Mouse (Mus musculus) forebrain, embryonic 14.5 days (tissue): ENCODE data around the gene Atp5g2. TPM values are rescaled to one million over a fixed set of nuclear protein-coding genes. Genes with fewer than 3 reads are reported as not detected.

Experiments used
- ATAC-seq: fragments of 200-750 bp; cut with Nextera tagmentation; 2 replicates; pipeline ENCODE4 v1.8.0; 2017; ENCODE audit warnings: mild to moderate bottlenecking, moderate library complexity
- DNase-seq: peaks from one replicate; pipeline ENCODE4 v3.0.0-alpha.2; 2015; ENCODE audit warnings: low spot score
- H3K27ac ChIP-seq: fragments of 300-500 bp; sonication (generic); 2 replicates; pipeline ENCODE4 v1.5.1; 2014; ENCODE audit warnings: low read depth, mild to moderate bottlenecking, control low read depth, low read length, moderate library complexity
- H3K27me3 ChIP-seq: fragments of 300-500 bp; sonication (generic); replicated peaks from 2 replicates; pipeline ENCODE4 v1.6.1; 2014; ENCODE audit warnings: low read length, control low read depth, mixed read lengths; ENCODE audit not compliant: control insufficient read depth, insufficient read depth
- H3K36me3 ChIP-seq: fragments of 300-500 bp; sonication (generic); 2 replicates; pipeline ENCODE4 v1.6.1; 2014; ENCODE audit warnings: low read length, control low read depth; ENCODE audit not compliant: control insufficient read depth, insufficient read depth
- H3K4me1 ChIP-seq: fragments of 300-500 bp; sonication (generic); 2 replicates; pipeline ENCODE4 v1.6.1; 2014; ENCODE audit warnings: antibody characterized with exemption, low read length, control low read depth; ENCODE audit not compliant: control insufficient read depth, insufficient read depth
- H3K4me2 ChIP-seq: fragments of 300-500 bp; sonication (generic); 2 replicates; pipeline ENCODE4 v1.6.1; 2014; ENCODE audit warnings: mild to moderate bottlenecking, control low read depth, low read length
- H3K4me3 ChIP-seq: fragments of 300-500 bp; sonication (generic); 2 replicates; pipeline ENCODE4 v1.5.1; 2014; ENCODE audit warnings: low read depth, low read length, control low read depth
- H3K9ac ChIP-seq: fragments of 300-500 bp; sonication (generic); 2 replicates; pipeline ENCODE4 v1.6.1; 2014; ENCODE audit warnings: mild to moderate bottlenecking, low read length, control low read depth, moderate library complexity
- H3K9me3 ChIP-seq: fragments of 300-500 bp; sonication (generic); replicated peaks from 2 replicates; pipeline ENCODE4 v1.6.1; 2016; ENCODE audit warnings: low read length, control low read depth, mixed read lengths; ENCODE audit not compliant: control insufficient read depth
- WGBS: fragments of 180-500 bp; shearing (Covaris S2); extraction: QIAGEN DNeasy Blood & Tissue Kit; methylation state at CpG from one replicate; pipeline ENCODE4 v1.1.7; 2014; 5-methylcytosine and 5-hydroxymethylcytosine counted together
- polyA plus RNA-seq: library from polyadenylated mRNA; unstranded; fragments of >200 nt; fragmentation: Nextera tagmentation; extraction: Ambion mirVana; gene quantifications from 2 replicates; pipeline ENCODE4 v1.2.1, GENCODE M21; 2014

Atp5g2 gene
- polyA plus RNA-seq, result 62.4 and 88.3 TPM in 2 replicates

DNA sequence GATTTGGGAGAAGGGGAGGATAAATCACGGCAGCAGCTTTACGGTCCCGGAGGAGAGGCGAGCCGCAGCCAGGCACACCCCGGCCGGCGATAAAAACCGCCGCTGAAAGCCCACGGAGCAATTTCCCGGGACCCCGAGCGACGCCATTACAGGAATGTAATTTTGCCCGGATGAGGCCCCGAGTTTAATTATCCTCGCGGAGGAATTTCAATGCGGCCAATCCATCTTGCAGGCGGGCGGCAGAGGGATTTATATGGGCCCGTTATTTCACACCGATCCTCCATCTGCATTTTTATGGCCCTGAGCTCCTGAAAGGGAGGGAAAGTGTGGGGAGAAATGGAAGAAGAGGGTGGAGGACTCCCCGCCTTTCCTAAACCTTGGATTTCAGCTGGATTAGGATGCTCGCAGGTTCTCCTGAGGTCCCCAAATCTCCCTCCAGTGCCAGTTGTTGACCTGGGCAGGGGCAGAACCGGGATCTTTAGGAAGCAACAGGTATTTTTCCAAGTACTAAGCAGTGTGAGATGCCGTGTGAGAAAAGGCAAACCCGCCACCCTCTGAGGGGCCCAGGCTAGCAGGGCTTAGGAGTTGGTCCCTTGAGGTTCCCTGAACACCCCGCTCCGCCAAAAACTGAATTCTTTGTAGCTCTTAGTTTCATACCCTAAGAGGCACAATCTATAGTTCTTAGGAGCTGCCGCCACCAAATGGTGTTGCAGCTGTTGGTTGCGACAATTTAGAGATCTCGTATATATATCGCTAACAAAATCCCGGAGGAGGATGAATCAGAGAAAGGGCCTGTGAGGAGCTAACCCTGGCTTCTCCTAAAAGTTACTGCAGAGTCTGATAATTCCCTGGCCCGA, at the start of gene Atp5g2:
Gene Atp5g2, minus strand, starts transcription at position 138 of the 857 bp plus-strand sequence.
- H3K9me3 ChIP-seq, result no peaks in the 10 kb centered on the region
- DNase-seq (peak; percentile 64), ATAC-seq (no peak)
- peaks cover 22% of the 10 kb centered on the region for H3K4me1 ChIP-seq
- H3K9ac ChIP-seq, result peak within 1 kb of the TSS; percentile 90
- H3K4me3 ChIP-seq, result peak within 1 kb of the TSS; percentile 47
- H3K27ac ChIP-seq, result peak within 1 kb of the TSS; percentile 99
- WGBS, result 3% methylated on average over 37 of the region's 37 CpGs
- peaks cover 10% of the 10 kb centered on the region for H3K36me3 ChIP-seq
- H3K4me2 ChIP-seq, result peak within 1 kb of the TSS; percentile 66
- no peaks in the 10 kb centered on the region for H3K27me3 ChIP-seq

DNA sequence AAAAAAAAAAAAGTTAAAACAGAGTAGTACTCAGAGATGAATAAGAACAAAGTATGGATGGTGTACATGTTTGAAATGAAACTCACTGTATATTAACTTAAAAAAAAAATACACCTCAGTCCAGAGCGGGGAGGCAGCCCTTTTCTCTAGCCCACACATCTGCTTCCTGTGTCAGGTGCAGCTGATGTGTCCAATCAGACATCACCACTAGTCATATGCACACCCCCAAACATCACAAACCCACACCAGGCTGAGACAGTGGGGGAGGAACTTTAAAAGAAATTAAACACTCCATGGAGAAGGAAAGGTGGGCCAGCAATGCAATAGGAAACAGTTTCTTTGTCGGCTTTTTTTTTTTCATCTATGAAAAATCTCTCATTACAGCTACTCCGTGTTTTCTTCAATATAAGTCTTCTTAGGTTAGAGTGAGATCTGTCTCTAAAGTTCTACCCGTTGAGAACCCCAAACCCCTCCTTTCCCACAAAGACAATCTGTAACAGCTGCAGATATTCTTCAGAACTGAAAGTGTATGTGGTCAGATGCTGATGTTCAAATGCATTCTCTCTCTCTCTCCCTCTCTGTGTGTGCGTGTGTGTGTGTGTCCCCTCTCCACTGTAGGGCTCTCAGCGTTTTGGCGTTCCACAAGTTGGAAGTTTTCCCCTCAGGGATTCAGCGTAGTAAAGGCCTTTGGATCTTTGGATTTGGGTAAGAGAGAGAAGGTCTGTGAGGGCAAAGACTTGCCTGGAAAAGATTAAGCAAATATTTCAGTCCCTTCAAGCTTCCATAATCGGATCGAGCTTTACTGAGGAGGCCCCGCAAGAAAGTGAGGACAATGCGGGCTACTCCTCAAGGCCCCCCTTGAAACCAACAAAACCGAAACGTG, 49.1 kb upstream of the Atp5g2 start:
- no peak for ATAC-seq
- no peak overlapping the region for H3K27ac ChIP-seq
- H3K9ac ChIP-seq, result peak overlapping the region; percentile 76
- H3K9me3 ChIP-seq, result no peaks in the 10 kb centered on the region
- peak overlapping the region; percentile 56 for H3K4me3 ChIP-seq
- peak overlapping the region; percentile 72 for H3K4me2 ChIP-seq
- WGBS, result 21% methylated on average over 14 of the region's 14 CpGs
- H3K27me3 ChIP-seq, result no peaks in the 10 kb centered on the region
- peaks cover 7% of the 10 kb centered on the region; the same call in 1 of the 2 replicates for H3K4me1 ChIP-seq
- no peak for DNase-seq
- H3K36me3 ChIP-seq, result peaks cover 33% of the 10 kb centered on the region

DNA sequence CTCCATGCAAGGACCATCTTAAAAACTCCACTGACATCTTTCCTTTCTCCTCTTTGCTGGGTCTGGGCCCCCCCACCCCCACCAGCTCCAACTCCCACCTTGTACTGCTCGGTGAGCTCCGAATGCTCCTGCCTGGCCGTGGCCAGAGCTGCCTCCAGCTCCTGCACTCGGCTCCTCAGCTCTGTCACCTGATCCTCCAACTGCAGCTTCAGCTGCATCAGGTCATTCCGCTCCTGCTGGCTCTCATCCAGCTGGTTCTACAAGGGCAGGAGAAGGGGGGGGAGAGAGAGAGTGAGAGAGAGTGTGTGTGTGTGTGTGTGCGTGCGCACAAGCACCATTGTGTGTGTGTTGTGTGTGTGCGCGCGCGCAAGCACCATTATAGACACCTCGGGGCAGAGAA, 44.0 kb upstream of the Atp5g2 start:
- no peak overlapping the region for H3K9ac ChIP-seq

DNA sequence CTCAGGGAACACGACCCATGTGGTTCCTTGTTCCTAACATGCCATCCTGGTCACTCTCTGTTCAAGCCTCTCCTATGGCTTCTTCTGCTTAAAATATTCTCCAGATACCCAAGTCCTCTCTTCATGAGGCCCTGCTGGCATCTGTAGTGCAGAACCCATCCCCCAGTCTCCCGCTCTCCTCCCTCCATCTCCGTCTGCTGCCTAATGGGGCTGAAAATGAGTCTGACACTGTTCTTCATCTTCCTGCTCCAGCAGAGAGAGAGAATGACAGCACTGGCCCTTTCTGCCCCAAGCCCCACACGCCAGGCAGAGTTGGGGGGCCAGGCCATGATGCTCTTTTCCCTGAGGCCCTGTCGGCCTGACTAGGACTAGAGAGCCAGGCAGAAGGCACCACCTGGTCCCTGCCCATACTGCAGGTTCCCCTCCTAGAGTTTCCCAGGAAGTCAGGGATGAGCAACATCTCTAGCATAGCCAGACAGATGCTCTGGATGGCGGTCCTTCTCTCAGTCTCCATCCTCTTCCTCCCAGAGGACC, 35.7 kb upstream of the Atp5g2 start:
- WGBS, result 61% methylated on average over 6 of the region's 6 CpGs
- ATAC-seq, result no peak
- Histone ChIP-seq H3K4me3 (no peak overlapping the region), H3K4me2 (no peak overlapping the region), H3K36me3 (peaks cover 63% of the 10 kb centered on the region), H3K27me3 (no peaks in the 10 kb centered on the region), H3K9me3 (no peaks in the 10 kb centered on the region), H3K9ac (no peak overlapping the region), H3K27ac (no peak overlapping the region; the same call in 1 of the 2 replicates), H3K4me1 (peaks cover 6% of the 10 kb centered on the region)
- DNase-seq, result peak; percentile 42

More for the DNA sequence above, 44.0 kb upstream of the Atp5g2 start:
- H3K4me1 ChIP-seq, result peaks cover 4% of the 10 kb centered on the region; the same call in 1 of the 2 replicates
- ATAC-seq (no peak), DNase-seq (no peak)
- H3K4me3 ChIP-seq, result no peak overlapping the region
- no peaks in the 10 kb centered on the region for H3K9me3 ChIP-seq
- no peak overlapping the region for H3K4me2 ChIP-seq
- H3K36me3 ChIP-seq, result peaks cover 82% of the 10 kb centered on the region
- H3K27me3 ChIP-seq, result no peaks in the 10 kb centered on the region
- 66% methylated on average over 12 of the region's 12 CpGs for whole genome bisulfite sequencing
- no peak overlapping the region for H3K27ac ChIP-seq

DNA sequence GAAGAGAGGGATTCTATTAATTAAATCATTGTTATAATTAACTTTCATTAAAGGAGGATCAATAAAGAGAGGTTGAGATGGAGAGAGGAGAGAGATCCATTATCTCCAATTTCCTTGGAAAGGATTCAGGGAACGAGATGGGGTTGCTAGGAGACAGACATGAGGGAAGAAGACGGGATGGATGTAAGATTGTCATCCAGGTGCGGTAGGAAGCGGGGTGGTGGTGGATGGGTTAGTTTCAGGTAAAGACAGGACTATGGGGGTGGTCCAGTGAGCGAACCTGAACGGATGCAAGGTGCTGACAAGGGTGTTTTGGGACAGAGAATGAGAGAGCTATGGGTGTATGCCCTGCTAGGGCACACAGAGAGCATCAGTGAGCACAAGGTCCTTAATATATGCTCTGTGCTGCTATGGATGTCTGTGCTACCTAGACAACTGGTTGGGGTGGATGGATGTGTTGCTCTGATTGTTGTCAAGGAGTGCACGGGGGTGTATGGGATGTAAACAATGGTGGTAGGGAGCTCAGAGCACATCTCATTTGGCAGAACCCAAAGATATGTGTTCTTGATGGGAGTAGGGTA, 33.9 kb upstream of the Atp5g2 start:
- ATAC-seq (peak; percentile 37; the same call in 1 of the 2 replicates), DNase-seq (peak; percentile 39)
- no peak overlapping the region for H3K4me3 ChIP-seq
- no peaks in the 10 kb centered on the region for H3K9me3 ChIP-seq
- peaks cover 46% of the 10 kb centered on the region for H3K36me3 ChIP-seq
- WGBS, result 68% methylated on average over 7 of the region's 7 CpGs
- peaks cover 6% of the 10 kb centered on the region for H3K4me1 ChIP-seq
- no peak overlapping the region for H3K9ac ChIP-seq
- H3K27me3 ChIP-seq, result no peaks in the 10 kb centered on the region
- H3K27ac ChIP-seq, result peak overlapping the region; percentile 16
- no peak overlapping the region for H3K4me2 ChIP-seq

DNA sequence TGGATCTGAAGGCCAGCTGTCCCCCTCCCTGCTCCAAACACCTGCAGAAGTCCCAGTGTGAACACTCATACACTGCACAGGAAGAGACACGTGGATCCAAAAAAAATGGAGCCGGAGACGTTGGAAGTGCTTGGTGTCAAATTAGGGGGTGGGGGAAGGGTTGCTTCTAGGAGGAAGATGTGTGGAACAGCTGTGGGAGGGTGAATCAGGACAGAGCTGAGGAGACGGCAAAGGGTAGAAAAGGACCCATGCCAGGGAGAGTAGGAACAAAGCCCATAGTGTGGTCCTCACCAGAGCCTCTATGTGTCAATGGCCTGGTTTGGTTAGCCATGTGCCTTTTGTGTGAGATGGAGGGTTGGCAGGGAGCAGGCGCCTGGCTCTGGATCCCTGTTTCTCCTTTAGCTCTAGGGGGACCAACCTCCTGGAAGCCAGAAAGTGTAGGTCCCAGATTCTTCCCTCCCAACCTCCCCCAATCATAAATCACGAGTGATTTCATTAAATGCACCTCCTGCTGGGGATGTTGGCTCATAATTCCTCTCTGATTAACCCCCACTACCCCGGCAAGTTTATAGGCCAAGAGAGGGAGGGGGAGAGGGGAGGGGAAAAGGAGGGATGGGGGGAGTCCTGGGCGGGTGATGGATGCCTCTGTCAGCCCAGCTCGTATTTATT, 33.2 kb upstream of the Atp5g2 start:
- Histone ChIP-seq H3K27ac (peak overlapping the region; percentile 70), H3K4me2 (no peak overlapping the region), H3K9ac (no peak overlapping the region; the same call in 1 of the 2 replicates), H3K9me3 (no peaks in the 10 kb centered on the region), H3K36me3 (peaks cover 39% of the 10 kb centered on the region), H3K27me3 (no peaks in the 10 kb centered on the region), H3K4me3 (no peak overlapping the region), H3K4me1 (peaks cover 6% of the 10 kb centered on the region)
- 31% methylated on average over 9 of the region's 9 CpGs for WGBS
- ATAC-seq (peak; percentile 55), DNase-seq (peak; percentile 71)

DNA sequence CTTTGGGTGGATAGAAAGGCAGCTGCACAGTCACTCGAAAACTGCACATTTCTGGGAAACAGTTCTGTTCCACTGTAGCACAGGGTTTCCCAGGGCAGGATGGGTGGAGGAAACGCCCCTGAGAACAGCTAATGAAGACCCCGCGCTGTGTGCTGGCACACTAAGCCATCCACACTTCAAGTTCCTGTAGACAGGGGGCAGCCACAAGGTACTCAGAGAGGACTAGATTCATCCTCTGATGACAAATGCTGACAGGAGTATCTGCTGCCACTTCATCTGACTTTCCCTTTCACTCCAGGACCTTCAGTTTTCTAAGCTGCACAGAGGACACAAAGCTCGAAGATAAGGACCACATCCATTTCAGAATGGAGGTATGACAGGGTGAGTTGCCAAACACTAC, 32.7 kb upstream of the Atp5g2 start:
- H3K27me3 ChIP-seq, result no peaks in the 10 kb centered on the region
- peaks cover 6% of the 10 kb centered on the region for H3K4me1 ChIP-seq
- DNase-seq (no peak), ATAC-seq (no peak; the same call in 1 of the 2 replicates)
- H3K4me2 ChIP-seq, result no peak overlapping the region
- no peak overlapping the region for H3K4me3 ChIP-seq
- H3K9ac ChIP-seq, result no peak overlapping the region
- H3K27ac ChIP-seq, result peak overlapping the region; percentile 70; the same call in 1 of the 2 replicates
- H3K36me3 ChIP-seq, result peaks cover 35% of the 10 kb centered on the region
- WGBS, result 62% methylated on average over 5 of the region's 5 CpGs
- H3K9me3 ChIP-seq, result no peaks in the 10 kb centered on the region

DNA sequence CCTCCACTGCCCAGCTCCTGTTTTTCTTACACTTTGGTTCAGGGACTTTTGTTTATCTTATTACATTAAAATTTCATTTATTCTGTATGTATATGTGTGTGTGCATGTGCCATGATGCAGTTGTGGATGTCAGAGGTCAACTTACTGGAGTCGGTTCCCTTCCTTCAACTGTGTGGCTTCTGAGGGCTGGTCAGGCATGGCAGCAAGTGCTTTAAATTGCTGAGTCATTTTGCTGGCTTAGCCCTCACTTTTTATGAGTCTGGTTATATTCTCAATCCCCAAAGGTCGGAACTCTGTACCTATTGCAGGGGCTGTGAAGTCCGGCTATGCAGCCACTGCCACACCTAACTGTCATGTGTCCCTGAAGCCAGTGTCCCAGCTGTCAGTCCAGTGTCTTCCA, 30.8 kb upstream of the Atp5g2 start:
- no peak overlapping the region for H3K4me2 ChIP-seq
- DNase-seq (no peak), ATAC-seq (no peak)
- peaks cover 16% of the 10 kb centered on the region for H3K36me3 ChIP-seq
- peaks cover 6% of the 10 kb centered on the region for H3K4me1 ChIP-seq
- H3K27ac ChIP-seq, result no peak overlapping the region
- WGBS, result 92% methylated on average over 3 of the region's 3 CpGs
- H3K4me3 ChIP-seq, result no peak overlapping the region
- H3K9me3 ChIP-seq, result no peaks in the 10 kb centered on the region
- peaks cover 8% of the 10 kb centered on the region for H3K27me3 ChIP-seq
- H3K9ac ChIP-seq, result no peak overlapping the region
